Mouse (Mus musculus): ENCODE results near the gene Nck2.

GRCm38 (mm10) chr1:43473734-43474534, 29.6 kb downstream of the Nck2 start:
- no peak for TF ChIP-seq CTCF (IDR thresholded peaks at IDR 0.05; ENCODE audit: low read depth)
- no peak for TF ChIP-seq EP300 (IDR thresholded peaks at IDR 0.05; ENCODE audit: low read depth)
